Mouse (Mus musculus): ENCODE measurements at regions not wholly inside any gene's neighbourhood (a gene's known extent, or its start where the extent isn't known, plus 50 kb on each side); places are given as distances from the start of the nearest gene placed in this dataset.
"Not testable (repeated sequence)": the region's sequence is repeated elsewhere in the genome, so short reads cannot be mapped to it uniquely, and the experiment has no call there.

DNA sequence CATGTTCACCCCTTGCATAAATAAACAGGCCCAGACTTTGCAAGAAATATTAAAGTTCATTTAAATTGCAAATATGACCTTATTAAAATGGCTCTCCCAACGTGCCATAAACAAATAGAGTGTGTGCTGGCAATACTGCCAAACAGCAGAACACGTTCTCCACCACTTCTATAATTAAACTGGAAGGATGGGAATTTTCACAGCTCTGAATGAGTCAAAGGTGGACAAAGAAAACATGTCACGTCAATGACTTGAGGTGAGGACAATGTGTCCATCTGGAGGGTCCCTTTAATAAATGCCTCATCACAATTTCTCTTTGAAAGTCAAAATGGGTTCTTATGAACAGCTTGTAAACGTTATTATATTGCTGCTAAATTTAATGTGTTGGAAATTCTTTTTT is 114.8 kb downstream of the Galc start:
- 24% methylated on average over 4 of the region's 4 CpGs for WGBS
- Histone ChIP-seq H3K4me1 (peaks cover 11% of the 10 kb centered on the region), H3K36me3 (no peaks in the 10 kb centered on the region), H3K9me3 (no peaks in the 10 kb centered on the region), H3K4me3 (no peak overlapping the region), H3K9ac (replicated peaks) (no peak overlapping the region), H3K27ac (replicated peaks) (peak overlapping the region; percentile 23; the same call in 1 of the 2 replicates), H3K27me3 (no peaks in the 10 kb centered on the region), H3K4me2 (replicated peaks) (no peak overlapping the region)
- ATAC-seq (replicated peaks): peak; percentile 82

DNA sequence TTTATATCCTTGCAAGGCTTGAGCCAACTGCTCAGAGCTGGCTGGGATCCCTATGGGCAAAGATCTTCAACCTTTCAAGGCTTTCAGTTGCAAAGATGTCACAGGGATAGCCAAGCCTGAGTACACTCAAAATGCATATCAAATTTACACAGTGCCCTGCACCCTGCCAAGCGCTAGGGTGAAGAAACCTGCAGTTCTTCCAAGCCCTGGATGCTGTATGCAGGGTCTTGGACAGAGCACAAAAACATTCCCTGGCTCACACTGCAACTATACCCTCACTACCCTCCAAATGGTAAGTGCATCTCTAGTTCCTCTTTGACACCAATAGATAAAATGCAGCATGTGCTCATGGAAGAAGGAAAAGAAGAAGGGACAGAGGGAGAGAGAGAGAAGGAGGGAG is 116.1 kb downstream of the Galc start:
- H3K4me3 ChIP-seq: no peak overlapping the region
- H3K4me1 ChIP-seq: peaks cover 11% of the 10 kb centered on the region
- no peak overlapping the region for H3K27ac ChIP-seq (replicated peaks)
- H3K9ac ChIP-seq (replicated peaks): no peak overlapping the region
- no peaks in the 10 kb centered on the region for H3K9me3 ChIP-seq
- ATAC-seq (replicated peaks): 0 out of 2 replicates have a peak, but pooled peaks have one; percentile 51
- H3K27me3 ChIP-seq: no peaks in the 10 kb centered on the region
- H3K4me2 ChIP-seq (replicated peaks): no peak overlapping the region
- H3K36me3 ChIP-seq: no peaks in the 10 kb centered on the region
- 64% methylated on average over 1 of the region's 1 CpGs for WGBS

DNA sequence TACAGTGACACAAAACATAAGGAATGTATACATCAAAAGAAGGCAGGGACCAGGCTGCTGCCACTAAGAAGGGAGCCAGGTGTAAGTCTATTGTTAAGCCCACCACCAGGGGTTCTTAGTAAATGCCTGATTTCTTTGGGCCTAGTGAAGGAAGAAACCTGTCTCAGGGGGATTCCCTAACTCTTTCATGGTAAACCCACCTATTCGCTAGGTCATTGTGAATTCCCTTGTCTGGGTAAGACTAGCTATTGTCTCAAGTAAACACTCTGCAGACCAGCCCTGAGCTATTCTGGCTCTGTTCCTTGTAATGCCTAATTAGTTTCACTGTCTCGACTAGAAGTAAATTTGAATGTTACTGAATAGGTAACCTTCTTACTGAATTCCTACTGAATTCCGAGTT is 119.4 kb downstream of the Galc start:
- not testable (repeated sequence) for H3K9ac ChIP-seq (replicated peaks); H3K27ac ChIP-seq (replicated peaks); H3K36me3 ChIP-seq; H3K9me3 ChIP-seq; H3K4me3 ChIP-seq; H3K27me3 ChIP-seq; H3K4me1 ChIP-seq; H3K4me2 ChIP-seq (replicated peaks); ATAC-seq (replicated peaks)
- WGBS: 42% methylated on average over 3 of the region's 3 CpGs

DNA sequence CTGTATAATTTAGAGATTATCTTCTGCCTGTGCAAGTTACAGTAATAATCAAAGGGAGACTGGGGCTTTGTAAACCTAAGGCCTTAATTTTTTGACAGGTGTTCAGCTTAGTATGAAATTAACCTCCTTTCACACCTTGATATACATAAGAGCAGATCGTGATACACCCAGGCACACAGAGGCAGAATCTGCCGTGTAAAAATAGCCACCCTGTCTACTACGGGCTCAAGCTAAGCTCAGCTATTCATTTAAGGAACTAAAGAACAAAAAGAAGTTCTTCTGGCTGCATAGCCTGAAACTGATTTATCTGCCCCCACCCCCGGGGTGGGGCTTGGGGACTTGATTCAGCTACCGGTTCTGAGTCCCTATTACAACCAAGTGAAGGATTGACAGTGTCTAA is 128.0 kb downstream of the Galc start:
- Histone ChIP-seq H3K4me2 (replicated peaks) (no peak overlapping the region), H3K36me3 (no peaks in the 10 kb centered on the region), H3K27ac (replicated peaks) (no peak overlapping the region), H3K9ac (replicated peaks) (no peak overlapping the region), H3K4me1 (no peaks in the 10 kb centered on the region), H3K4me3 (no peak overlapping the region), H3K27me3 (no peaks in the 10 kb centered on the region), H3K9me3 (no peaks in the 10 kb centered on the region)
- ATAC-seq (replicated peaks): no peak
- WGBS: 52% methylated on average over 5 of the region's 5 CpGs

DNA sequence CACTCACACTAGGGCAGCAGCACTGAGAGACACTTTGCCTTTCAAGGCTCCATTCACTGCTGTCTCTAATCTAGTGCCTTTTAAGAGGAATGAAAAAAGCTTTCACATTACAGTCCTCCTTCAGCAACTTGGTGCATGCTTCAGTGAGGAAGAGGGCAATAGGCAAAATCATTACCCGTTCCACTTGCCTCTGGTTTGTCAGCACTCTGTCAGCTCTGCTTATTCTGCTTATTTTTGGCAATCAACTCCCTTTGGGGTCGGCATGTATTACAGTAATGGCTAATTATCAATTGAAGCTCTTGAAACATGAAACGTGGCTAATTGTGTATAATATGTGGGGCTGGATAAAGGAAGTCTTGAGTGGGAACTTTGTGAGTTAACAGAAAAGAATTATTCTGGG is 135.7 kb downstream of the Galc start:
- peak; percentile 55; the same call in 1 of the 2 replicates for ATAC-seq (replicated peaks)
- no peak overlapping the region for H3K27ac ChIP-seq (replicated peaks)
- H3K36me3 ChIP-seq: no peaks in the 10 kb centered on the region
- H3K9me3 ChIP-seq: no peaks in the 10 kb centered on the region
- H3K27me3 ChIP-seq: no peaks in the 10 kb centered on the region
- H3K4me3 ChIP-seq: no peak overlapping the region
- H3K9ac ChIP-seq (replicated peaks): no peak overlapping the region
- H3K4me1 ChIP-seq: no peaks in the 10 kb centered on the region; the same call in 1 of the 2 replicates
- 29% methylated on average over 3 of the region's 3 CpGs for WGBS
- H3K4me2 ChIP-seq (replicated peaks): no peak overlapping the region

DNA sequence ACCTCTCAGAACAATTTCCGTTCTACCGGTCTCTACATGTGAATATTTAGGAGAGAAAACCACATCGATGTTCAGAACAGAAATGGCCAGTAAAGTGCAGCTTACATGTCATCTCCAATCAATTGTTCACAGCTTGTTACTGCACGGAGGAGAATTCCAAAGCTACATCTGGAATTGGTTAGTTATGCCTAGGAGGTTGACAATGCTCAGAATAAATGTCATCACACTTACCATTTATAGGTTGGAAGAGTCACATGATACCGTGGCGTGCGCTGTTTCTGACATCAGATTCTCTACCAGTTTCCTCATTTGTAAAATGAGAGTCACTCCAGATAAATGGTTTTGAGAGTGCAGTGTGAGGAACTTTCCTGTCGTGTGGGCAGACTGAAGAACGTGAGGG is 151.2 kb downstream of the Galc start:
- H3K9me3 ChIP-seq: no peaks in the 10 kb centered on the region
- 90% methylated on average over 9 of the region's 9 CpGs for WGBS
- H3K4me2 ChIP-seq (replicated peaks): no peak overlapping the region

DNA sequence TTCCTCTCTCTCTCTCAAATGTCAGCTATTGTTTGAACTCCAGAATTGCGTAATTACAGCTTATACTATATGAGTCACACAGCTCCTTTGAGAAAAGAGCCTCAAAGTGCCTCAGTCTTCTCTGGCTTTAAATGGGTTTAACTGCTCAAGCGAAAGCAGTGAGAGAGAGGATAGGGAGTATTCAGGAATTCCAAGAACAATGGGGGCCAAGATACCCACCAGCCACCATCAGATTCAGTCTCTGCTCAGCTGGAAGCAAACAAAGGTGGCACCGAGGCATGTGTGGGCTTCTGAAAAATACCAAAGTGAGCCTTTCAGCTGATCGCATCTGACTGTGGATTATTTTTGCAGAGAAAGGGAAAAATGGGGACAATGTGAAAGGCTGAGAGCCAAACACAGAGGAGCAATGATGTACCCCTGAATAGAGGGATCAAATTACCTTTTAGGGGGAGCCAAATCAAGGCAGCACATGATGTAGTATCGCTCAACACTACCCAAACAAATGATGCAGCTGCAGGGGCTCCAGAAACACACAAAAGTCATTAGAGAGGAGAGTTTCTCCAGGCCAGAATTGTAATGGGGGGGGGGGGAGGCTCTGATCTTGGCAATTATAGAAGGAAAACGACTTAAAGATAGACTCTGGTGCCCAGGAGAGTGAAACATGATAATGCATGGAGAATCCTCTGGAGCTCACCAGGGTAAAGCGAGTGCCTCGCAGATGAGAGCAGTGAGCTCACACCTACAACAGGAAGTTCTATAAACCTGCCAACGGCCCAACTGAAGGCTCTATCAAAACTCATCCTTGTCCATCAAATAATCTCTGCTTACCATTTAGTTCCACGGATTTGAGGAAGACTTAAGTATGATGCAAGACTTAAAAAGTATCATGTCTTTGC is 152.2 kb downstream of the Galc start:
- Histone ChIP-seq H3K4me2 (replicated peaks) (no peak overlapping the region), H3K27ac (replicated peaks) (no peak overlapping the region), H3K9ac (replicated peaks) (no peak overlapping the region), H3K27me3 (no peaks in the 10 kb centered on the region), H3K4me3 (no peak overlapping the region), H3K4me1 (peaks cover 12% of the 10 kb centered on the region), H3K36me3 (no peaks in the 10 kb centered on the region), H3K9me3 (no peaks in the 10 kb centered on the region)
- 27% methylated on average over 10 of the region's 10 CpGs for WGBS
- peak; percentile 83 for ATAC-seq (replicated peaks)

More for the DNA sequence above, 151.2 kb downstream of the Galc start:
- H3K9ac ChIP-seq (replicated peaks): no peak overlapping the region
- no peak overlapping the region for H3K4me3 ChIP-seq
- H3K27me3 ChIP-seq: no peaks in the 10 kb centered on the region
- no peak for ATAC-seq (replicated peaks)
- no peaks in the 10 kb centered on the region for H3K36me3 ChIP-seq
- peaks cover 12% of the 10 kb centered on the region for H3K4me1 ChIP-seq
- no peak overlapping the region for H3K27ac ChIP-seq (replicated peaks)

DNA sequence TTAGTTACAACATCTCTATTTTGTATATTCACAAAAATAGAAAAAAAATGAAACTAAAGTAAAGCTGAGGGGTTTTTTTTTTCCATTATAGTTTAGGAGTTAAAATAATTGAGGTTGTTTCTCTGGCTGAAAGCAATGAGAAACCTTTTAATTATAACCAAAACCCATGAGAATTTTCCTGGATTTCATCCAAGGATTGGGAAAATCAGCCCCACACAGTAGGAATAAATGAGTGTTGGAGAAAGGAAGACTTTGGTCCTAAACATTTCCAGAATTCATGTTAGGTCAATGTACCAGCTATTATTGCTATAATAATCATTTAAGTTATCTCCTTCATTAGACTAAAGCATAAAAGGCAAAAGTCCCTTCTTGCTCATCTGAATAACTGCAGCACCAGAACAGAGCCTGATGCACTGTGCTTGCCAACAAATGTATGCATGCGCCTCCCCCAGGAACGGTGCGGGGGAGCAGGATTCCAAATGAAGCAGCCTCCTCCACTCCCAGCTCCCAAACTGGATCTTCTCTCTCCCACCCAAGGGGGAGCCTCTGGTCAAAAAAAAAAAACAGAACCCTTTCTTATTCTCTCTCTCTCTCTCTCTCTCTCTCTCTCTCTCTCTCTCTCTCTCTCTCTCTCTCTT is 153.0 kb downstream of the Galc start:
- peaks cover 12% of the 10 kb centered on the region for H3K4me1 ChIP-seq
- no peak overlapping the region for H3K4me2 ChIP-seq (replicated peaks)
- peak; percentile 69 for ATAC-seq (replicated peaks)
- no peaks in the 10 kb centered on the region for H3K27me3 ChIP-seq
- no peak overlapping the region for H3K4me3 ChIP-seq
- H3K9ac ChIP-seq (replicated peaks): 0 out of 2 replicates have a peak overlapping the region, but pooled peaks have one; percentile 3
- H3K27ac ChIP-seq (replicated peaks): 0 out of 2 replicates have a peak overlapping the region, but pooled peaks have one; percentile 27
- 16% methylated on average over 3 of the region's 3 CpGs for WGBS
- H3K36me3 ChIP-seq: no peaks in the 10 kb centered on the region
- no peaks in the 10 kb centered on the region for H3K9me3 ChIP-seq

DNA sequence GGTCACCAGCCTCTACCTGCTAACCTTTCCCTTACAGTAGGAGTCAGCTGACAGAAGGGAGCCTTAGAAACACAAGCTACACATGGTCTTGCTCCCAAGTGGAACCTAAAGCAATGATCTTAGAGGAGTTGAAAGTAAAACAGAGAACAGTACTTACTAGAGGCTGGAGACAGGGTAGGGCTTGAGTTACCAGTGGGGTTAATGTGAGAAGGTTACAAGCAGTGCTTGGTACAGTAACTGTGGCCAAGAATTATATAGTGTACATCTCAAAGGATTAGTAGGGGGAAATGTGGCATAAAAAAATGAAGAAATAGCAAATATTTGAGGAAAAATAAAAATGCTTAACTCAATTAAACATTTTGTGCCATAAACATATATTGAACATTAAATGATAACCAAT is 153.5 kb downstream of the Galc start:
- peaks cover 12% of the 10 kb centered on the region for H3K4me1 ChIP-seq
- H3K9me3 ChIP-seq: no peaks in the 10 kb centered on the region
- ATAC-seq (replicated peaks): no peak
- H3K27ac ChIP-seq (replicated peaks): no peak overlapping the region
- H3K36me3 ChIP-seq: no peaks in the 10 kb centered on the region
- H3K4me3 ChIP-seq: no peak overlapping the region
- no peaks in the 10 kb centered on the region for H3K27me3 ChIP-seq
- no peak overlapping the region for H3K4me2 ChIP-seq (replicated peaks)
- no peak overlapping the region for H3K9ac ChIP-seq (replicated peaks)

DNA sequence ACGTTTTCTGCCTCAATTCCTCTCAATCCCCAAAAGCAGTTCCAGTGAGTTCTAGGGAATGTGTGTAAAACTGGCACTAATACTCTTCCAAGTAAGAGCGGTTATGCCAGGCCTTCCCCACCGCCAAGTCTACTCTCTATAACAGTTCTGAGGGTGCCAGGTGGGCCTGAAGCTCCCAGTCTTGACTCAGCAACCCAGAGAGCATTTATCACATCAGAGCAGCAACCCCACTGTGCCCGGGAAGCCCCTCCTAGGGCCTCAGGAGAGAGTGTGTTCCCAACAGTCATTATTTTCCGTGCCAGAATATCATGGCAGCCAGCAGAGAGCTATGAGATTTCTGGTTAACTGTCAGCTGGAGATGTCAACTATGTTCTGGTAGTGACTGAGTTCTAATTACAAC is 169.1 kb downstream of the Galc start:
- no peaks in the 10 kb centered on the region for H3K27me3 ChIP-seq
- WGBS: 63% methylated on average over 5 of the region's 5 CpGs
- H3K4me1 ChIP-seq: no peaks in the 10 kb centered on the region
- H3K9me3 ChIP-seq: no peaks in the 10 kb centered on the region
- H3K9ac ChIP-seq (replicated peaks): no peak overlapping the region
- H3K36me3 ChIP-seq: no peaks in the 10 kb centered on the region
- no peak overlapping the region for H3K4me2 ChIP-seq (replicated peaks)
- ATAC-seq (replicated peaks): peak; percentile 78; the same call in 1 of the 2 replicates
- H3K4me3 ChIP-seq: no peak overlapping the region
- H3K27ac ChIP-seq (replicated peaks): peak overlapping the region; percentile 34; the same call in 1 of the 2 replicates

DNA sequence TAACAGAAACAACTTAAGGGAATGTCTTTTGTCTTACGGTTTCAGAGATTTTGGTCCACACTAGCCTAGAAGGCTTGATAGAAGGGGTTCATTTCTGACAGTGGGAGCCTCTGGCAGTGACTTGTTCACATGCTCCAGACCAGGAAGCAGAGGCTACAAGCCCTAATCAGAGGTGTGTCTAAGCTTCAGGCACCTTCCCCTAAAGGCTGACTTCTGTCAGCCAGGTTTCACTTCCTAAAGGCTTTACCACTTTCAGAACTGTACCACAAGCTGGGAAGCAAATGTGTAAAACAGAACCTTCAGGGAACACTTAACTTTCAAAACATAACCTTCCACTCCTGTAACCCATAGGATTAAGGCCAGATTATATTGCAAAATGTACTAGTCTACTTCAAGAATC is 180.9 kb downstream of the Galc start:
- ATAC-seq (replicated peaks): no peak
- Histone ChIP-seq H3K4me2 (replicated peaks) (no peak overlapping the region), H3K27me3 (no peaks in the 10 kb centered on the region), H3K27ac (replicated peaks) (no peak overlapping the region), H3K36me3 (no peaks in the 10 kb centered on the region), H3K4me1 (no peaks in the 10 kb centered on the region), H3K9me3 (no peaks in the 10 kb centered on the region), H3K4me3 (no peak overlapping the region), H3K9ac (replicated peaks) (no peak overlapping the region)
- WGBS: 93% methylated on average over 1 of the region's 1 CpGs

DNA sequence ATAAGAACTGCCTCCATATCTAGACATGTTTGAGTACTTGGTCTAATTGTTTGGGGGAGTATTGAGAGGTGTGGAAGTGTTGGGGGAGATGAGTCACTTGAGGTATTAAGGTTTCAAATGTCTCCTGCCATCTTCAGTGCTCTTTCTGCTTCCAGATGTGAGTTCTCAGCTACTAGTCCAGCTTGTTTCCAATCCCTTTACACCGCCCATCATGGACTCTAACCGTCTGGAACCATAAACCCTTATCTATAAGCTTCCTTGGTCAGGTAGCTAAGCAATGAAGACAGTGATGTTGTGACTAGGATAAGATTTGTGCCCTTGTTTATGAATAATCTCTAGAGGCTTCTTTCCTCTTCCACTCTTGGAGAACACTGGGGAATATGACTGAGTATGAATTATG is 183.7 kb downstream of the Galc start:
- H3K4me1 ChIP-seq: no peaks in the 10 kb centered on the region
- H3K9me3 ChIP-seq: no peaks in the 10 kb centered on the region
- H3K4me3 ChIP-seq: no peak overlapping the region
- no peaks in the 10 kb centered on the region for H3K27me3 ChIP-seq
- no peak overlapping the region for H3K9ac ChIP-seq (replicated peaks)
- no peak overlapping the region for H3K27ac ChIP-seq (replicated peaks)
- WGBS: 92% methylated on average over 2 of the region's 2 CpGs
- H3K4me2 ChIP-seq (replicated peaks): no peak overlapping the region
- H3K36me3 ChIP-seq: no peaks in the 10 kb centered on the region
- ATAC-seq (replicated peaks): no peak

All from forebrain, embryonic 15.5 days (tissue).